Mouse (Mus musculus) intestine, embryonic 14.5 days (tissue): ENCODE data around the gene Jmjd4. TPM values are rescaled to one million over a fixed set of nuclear protein-coding genes. Genes with fewer than 3 reads are reported as not detected.

Experiments
- ATAC-seq: fragments of 200-750 bp; cut with Nextera tagmentation; replicated peaks from 2 replicates; pipeline ENCODE4 v1.8.0; 2017; ENCODE audit warnings: low read depth, moderate number of reproducible peaks, moderate TSS enrichment, moderate library complexity; ENCODE audit not compliant: low FRiP score, low TSS enrichment
- DNase-seq: peaks from one replicate; pipeline ENCODE4 v3.0.0-alpha.2; 2018; ENCODE audit warnings: low spot score
- H3K27ac ChIP-seq: fragments of 300-500 bp; sonication (generic); 2 replicates; pipeline ENCODE4 v1.5.1; 2014; ENCODE audit warnings: low read depth, mild to moderate bottlenecking, control low read depth
- H3K27me3 ChIP-seq: fragments of 300-500 bp; sonication (generic); replicated peaks from 2 replicates; pipeline ENCODE4 v1.6.1; 2014; ENCODE audit warnings: low read length, control low read depth; ENCODE audit not compliant: control insufficient read depth, insufficient read depth
- H3K36me3 ChIP-seq: fragments of 300-500 bp; sonication (generic); 2 replicates; pipeline ENCODE4 v1.6.1; 2014; ENCODE audit warnings: low read length, control low read depth; ENCODE audit not compliant: control insufficient read depth, insufficient read depth
- H3K4me1 ChIP-seq: fragments of 300-500 bp; sonication (generic); replicated peaks from 2 replicates; pipeline ENCODE4 v1.6.1; 2014; ENCODE audit warnings: low read length, control low read depth, mixed read lengths; ENCODE audit not compliant: control insufficient read depth, insufficient read depth
- H3K4me2 ChIP-seq: fragments of 300-500 bp; sonication (generic); 2 replicates; pipeline ENCODE4 v1.6.1; 2014; ENCODE audit warnings: low read length
- H3K4me3 ChIP-seq: fragments of 300-500 bp; sonication (generic); 2 replicates; pipeline ENCODE4 v1.5.1; 2014; ENCODE audit warnings: low read depth, low read length, control low read depth, mixed read lengths
- H3K9ac ChIP-seq: fragments of 300-500 bp; sonication (generic); 2 replicates; pipeline ENCODE4 v1.6.1; 2014; ENCODE audit warnings: mild to moderate bottlenecking, low read length
- H3K9me3 ChIP-seq: fragments of 300-500 bp; sonication (generic); 2 replicates; pipeline ENCODE4 v1.6.1; 2016; ENCODE audit warnings: low read length, control low read depth; ENCODE audit not compliant: control insufficient read depth
- WGBS: fragments of 180-500 bp; shearing (Covaris S2); extraction: QIAGEN DNeasy Blood & Tissue Kit; methylation state at CpG from one replicate; pipeline ENCODE4 v1.1.7; 2014; 5-methylcytosine and 5-hydroxymethylcytosine counted together
- polyA plus RNA-seq: library from polyadenylated mRNA; unstranded; fragments of >200 nt; fragmentation: Nextera tagmentation; extraction: Ambion mirVana; gene quantifications from 2 replicates; pipeline ENCODE4 v1.2.1, GENCODE M21; 2014

Gene Jmjd4
- polyA plus RNA-seq, 1 experiment from 2014 or later, result 11.1 TPM

DNA sequence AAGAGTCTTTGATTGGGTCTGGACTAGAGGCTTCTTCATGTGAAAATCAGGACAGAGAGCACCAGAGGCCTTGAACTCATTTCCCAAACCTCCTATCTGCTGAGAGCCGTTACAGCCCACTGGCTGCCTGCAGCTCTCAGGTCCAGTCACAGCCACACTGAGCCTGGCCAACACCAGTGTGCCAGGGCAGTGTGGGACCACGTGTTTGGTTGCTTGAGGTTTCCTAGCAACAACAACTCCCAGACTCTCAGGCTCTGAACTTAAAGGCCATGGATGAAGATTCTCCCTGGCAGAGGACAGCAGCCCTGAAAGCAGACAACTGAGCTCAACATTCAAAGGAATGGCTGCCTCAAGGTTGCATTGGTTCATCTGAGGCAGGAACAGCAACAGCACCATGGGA lies 35.8 kb downstream of the Jmjd4 start:
- H3K36me3 ChIP-seq, result peaks cover 57% of the 10 kb centered on the region
- 72% methylated on average over 2 of the region's 2 CpGs for WGBS

DNA sequence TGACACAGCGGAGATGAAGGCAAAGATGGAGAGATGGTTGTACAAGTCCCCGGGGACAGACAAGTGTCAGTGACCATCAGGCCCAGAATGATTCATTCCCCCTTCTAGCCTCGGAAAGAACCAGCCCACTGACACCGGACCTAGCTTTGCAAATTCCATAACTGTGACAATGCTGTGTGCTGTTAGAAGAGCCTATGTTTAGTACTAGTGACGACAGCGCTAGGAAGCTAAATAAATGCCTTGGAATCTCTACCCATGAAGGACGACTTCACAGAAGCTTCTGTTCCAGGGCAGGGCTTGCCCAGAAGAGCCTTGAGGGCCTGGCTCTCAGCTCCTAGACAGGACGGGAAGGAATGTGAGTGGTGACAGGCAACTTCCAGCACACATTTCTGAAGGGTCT lies 36.4 kb downstream of the Jmjd4 start:
- H3K9ac ChIP-seq, result no peak overlapping the region
- no peak overlapping the region for H3K27ac ChIP-seq
- peaks cover 63% of the 10 kb centered on the region for H3K36me3 ChIP-seq

More for the DNA sequence above, 35.8 kb downstream of the Jmjd4 start:
- no peaks in the 10 kb centered on the region for H3K27me3 ChIP-seq
- DNase-seq (no peak), ATAC-seq (no peak)
- no peaks in the 10 kb centered on the region for H3K9me3 ChIP-seq
- no peaks in the 10 kb centered on the region for H3K4me1 ChIP-seq
- H3K4me3 ChIP-seq, result no peak overlapping the region
- no peak overlapping the region for H3K27ac ChIP-seq
- H3K4me2 ChIP-seq, result no peak overlapping the region
- H3K9ac ChIP-seq, result no peak overlapping the region

DNA sequence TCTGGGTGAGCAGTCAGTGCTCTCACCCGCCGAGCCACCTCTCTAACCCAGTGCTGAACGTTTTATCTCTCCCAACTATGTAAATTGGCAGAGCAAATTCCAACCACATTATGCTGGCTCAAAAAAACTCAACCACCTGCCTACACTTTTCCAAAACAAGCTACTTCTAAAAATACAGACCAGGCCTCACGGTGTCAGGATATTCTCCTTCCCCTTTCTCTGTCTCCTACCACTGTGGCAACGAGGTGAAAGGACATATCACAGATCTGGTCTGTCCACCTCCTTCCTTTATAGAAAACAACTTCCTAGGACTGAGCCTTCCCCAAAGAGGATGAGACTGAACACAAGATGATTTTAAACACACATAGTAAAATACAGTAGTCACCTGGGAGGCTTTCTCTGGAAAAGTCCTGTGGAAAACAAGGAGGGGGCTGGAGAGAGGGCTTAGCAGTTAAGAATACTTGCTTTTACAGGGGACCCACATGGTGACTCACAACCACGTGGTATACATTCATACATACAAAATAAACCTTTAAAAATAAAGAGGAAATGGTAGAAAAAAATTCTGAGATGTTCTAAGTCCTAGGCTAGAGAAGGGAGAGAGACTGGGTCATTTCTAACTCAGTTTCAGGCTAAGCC lies 46.9 kb downstream of the Jmjd4 start:
- ATAC-seq (no peak), DNase-seq (no peak)
- Histone ChIP-seq H3K4me2 (no peak overlapping the region), H3K9me3 (peaks cover 2% of the 10 kb centered on the region; the same call in 1 of the 2 replicates), H3K36me3 (peaks cover 99% of the 10 kb centered on the region), H3K4me3 (no peak overlapping the region), H3K4me1 (no peaks in the 10 kb centered on the region), H3K9ac (no peak overlapping the region), H3K27ac (no peak overlapping the region), H3K27me3 (no peaks in the 10 kb centered on the region)
- WGBS, result 90% methylated on average over 6 of the region's 6 CpGs

More for the DNA sequence above, 36.4 kb downstream of the Jmjd4 start:
- no peaks in the 10 kb centered on the region for H3K27me3 ChIP-seq
- ATAC-seq (no peak), DNase-seq (no peak)
- H3K4me3 ChIP-seq, result no peak overlapping the region
- 80% methylated on average over 8 of the region's 8 CpGs for WGBS
- no peaks in the 10 kb centered on the region for H3K4me1 ChIP-seq
- H3K4me2 ChIP-seq, result no peak overlapping the region
- no peaks in the 10 kb centered on the region for H3K9me3 ChIP-seq

DNA sequence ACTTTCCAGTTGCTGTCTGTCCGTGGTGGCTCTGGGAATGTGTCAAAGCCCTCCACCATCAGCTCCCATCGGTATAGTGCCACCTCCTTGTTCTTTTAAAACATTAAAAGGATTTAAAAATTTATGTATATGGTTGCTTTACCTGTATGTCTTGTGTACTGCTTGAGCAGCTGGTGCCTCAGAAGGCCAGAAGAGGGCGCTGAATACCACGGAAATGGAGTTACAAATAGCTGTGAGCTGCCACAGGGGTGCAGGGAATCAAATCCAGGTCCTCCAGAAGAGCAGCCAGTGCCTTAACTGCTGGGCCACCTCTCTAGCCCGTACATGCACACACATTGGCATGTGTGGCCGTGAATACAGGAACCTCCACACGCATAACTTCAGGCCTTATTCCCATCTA lies 47.9 kb downstream of the Jmjd4 start:
- Histone ChIP-seq H3K4me1 (no peaks in the 10 kb centered on the region), H3K9ac (no peak overlapping the region), H3K36me3 (peaks cover 99% of the 10 kb centered on the region), H3K4me3 (no peak overlapping the region), H3K27ac (no peak overlapping the region), H3K4me2 (no peak overlapping the region), H3K27me3 (no peaks in the 10 kb centered on the region), H3K9me3 (peaks cover 2% of the 10 kb centered on the region; the same call in 1 of the 2 replicates)
- DNase-seq (no peak), ATAC-seq (no peak)
- WGBS, result 90% methylated on average over 7 of the region's 7 CpGs

DNA sequence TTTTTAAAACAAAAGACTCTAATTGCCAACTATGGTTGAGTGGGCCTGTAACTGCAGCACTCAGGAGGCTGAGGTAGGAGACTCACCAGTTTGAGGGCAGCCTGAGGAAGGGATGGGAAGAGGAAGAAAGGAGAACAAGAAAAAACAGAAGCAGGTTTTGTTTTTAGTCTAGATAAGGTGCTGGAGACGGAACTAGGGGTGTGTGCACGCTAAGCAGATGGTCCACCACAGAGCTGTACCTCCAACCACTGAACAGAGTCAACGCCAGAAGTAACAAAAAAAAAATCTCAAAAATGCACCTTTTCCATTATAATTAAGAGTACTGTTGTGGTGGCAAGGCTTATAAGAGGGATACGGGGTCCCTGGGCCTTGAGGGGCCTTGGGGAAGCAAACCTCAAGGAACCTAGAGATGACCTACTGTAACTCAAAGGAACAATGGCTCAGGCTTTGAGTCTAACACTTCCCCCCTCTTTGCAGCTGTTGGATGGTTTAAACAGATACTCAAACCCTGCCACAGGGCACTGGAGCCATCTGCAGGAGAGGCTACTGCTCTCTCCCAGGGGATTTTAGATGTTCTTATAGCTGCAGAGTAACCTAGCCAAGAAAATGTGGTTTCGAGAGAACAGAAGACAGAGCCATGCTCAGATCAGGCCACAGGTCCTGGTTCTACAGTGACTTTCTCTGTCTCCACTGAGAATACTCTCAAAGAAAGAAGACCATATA lies 52.3 kb downstream of the Jmjd4 start:
- H3K4me1 ChIP-seq, result peaks cover 9% of the 10 kb centered on the region
- peaks cover 2% of the 10 kb centered on the region; the same call in 1 of the 2 replicates for H3K9me3 ChIP-seq
- H3K9ac ChIP-seq, result no peak overlapping the region
- H3K4me3 ChIP-seq, result no peak overlapping the region
- H3K36me3 ChIP-seq, result peaks cover 70% of the 10 kb centered on the region
- no peaks in the 10 kb centered on the region for H3K27me3 ChIP-seq
- no peak overlapping the region for H3K4me2 ChIP-seq
- 94% methylated on average over 5 of the region's 5 CpGs for WGBS
- ATAC-seq, result no peak
- no peak overlapping the region for H3K27ac ChIP-seq
- no peak for DNase-seq

DNA sequence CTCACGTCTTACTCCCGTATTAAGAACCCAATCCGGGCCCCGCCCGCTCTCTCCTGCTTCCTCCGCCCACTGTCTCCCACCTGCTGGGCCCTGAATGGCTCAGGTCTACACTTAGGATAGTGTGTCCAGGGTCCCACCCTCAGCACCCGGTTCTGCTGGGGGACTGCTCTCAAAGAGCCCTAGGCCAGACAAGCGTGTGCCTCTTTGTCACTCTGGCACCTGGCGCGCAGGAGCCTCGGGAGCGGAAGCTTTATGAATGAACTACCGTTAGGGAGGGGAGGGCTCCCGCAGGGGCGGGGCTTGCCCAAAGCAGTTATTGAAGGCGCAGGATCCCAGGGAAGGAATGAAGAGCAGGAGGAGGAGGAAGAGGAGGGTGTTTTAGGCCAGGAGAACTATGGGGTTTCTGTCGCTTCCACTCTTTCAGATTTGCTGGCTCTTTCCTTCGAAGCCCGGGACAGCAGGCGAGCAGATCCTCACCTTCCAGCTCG lies 55.5 kb downstream of the Jmjd4 start:
- H3K36me3 ChIP-seq, result peaks cover 40% of the 10 kb centered on the region
- H3K4me1 ChIP-seq, result peaks cover 12% of the 10 kb centered on the region
- no peaks in the 10 kb centered on the region for H3K27me3 ChIP-seq
- H3K4me2 ChIP-seq, result peak overlapping the region; percentile 93
- ATAC-seq (peak; percentile 44), DNase-seq (peak; percentile 83)
- peak overlapping the region; percentile 90 for H3K9ac ChIP-seq
- no peaks in the 10 kb centered on the region for H3K9me3 ChIP-seq
- H3K4me3 ChIP-seq, result peak overlapping the region; percentile 90
- H3K27ac ChIP-seq, result peak overlapping the region; percentile 97
- WGBS, result under 1% methylated on average over 21 of the region's 21 CpGs

DNA sequence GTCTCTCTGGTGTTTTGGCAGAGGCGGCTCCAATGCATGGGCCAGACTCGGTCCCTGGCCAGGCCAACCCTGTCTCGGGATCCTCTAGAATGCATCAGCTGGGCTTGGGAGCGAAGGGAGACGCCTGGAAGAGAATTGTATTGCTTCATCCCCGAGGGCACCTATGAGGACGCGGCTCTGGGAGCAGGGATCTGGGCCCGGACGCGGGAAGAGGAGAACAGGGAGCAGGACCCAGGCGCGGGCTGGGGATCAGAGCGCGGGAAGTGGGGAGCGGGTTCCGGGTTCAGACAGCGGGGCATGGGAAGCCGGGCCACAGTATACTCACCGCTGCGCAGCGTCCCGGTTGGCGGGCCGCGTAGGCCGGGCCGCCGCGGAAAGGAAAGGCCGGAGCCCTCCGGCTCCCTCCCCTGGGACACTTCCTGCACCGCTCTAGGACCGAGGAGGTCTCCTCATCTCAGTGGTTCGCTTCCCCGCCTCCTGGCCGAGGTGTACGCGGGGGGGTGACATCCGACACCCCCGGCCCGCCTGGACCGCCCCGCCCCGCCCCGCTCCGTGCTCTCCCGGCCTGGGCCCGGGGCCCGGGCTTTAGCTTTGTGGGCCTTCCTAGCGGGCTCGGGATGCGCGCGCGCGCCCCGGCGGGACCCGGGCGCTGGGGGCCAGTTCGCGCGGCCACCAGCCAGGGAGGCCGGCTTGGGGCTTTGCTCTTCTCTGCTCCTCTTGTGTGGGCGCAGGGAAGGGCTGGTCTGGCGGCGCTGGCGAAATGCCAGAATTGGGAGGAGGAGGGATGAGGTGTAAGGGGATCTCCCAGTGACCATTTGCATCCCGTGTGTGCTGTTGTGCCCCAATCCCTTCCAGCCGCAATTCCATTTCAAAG lies 56.2 kb downstream of the Jmjd4 start:
- H3K27ac ChIP-seq, result peak overlapping the region; percentile 97
- peaks cover 12% of the 10 kb centered on the region for H3K4me1 ChIP-seq
- H3K9me3 ChIP-seq, result no peaks in the 10 kb centered on the region
- peak; percentile 93 for ATAC-seq
- WGBS, result under 1% methylated on average over 66 of the region's 71 CpGs
- peak overlapping the region; percentile 93 for H3K4me2 ChIP-seq
- no peaks in the 10 kb centered on the region for H3K27me3 ChIP-seq
- peak; percentile 95 for DNase-seq
- H3K4me3 ChIP-seq, result peak overlapping the region; percentile 90
- peaks cover 39% of the 10 kb centered on the region for H3K36me3 ChIP-seq
- peak overlapping the region; percentile 90 for H3K9ac ChIP-seq

DNA sequence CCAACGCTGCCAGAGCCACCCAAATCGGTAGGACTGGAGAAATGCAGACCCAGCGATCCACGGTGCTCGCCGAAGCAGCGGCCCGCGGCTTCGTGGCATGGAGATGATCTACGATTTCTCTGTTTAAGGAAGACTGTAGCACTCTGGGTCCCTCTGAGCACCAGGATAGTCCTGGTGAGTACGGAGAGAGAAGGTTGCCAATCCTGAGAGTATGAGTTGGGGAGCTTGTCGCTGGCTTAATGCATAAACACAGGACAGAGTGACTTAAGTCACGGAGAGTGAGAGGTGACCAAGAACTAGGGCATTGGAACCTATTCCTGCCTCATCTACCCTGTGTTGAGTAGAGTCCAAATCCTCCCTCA lies 56.8 kb downstream of the Jmjd4 start:
- ATAC-seq, result peak; percentile 34

More for the DNA sequence above, 56.8 kb downstream of the Jmjd4 start:
- Histone ChIP-seq H3K27ac (peak overlapping the region; percentile 97), H3K9me3 (no peaks in the 10 kb centered on the region), H3K27me3 (no peaks in the 10 kb centered on the region), H3K4me2 (peak overlapping the region; percentile 93), H3K36me3 (peaks cover 34% of the 10 kb centered on the region), H3K4me1 (peaks cover 12% of the 10 kb centered on the region), H3K4me3 (peak overlapping the region; percentile 90), H3K9ac (peak overlapping the region; percentile 90)
- under 1% methylated on average over 14 of the region's 14 CpGs for WGBS
- no peak for DNase-seq
